Mouse (Mus musculus): ENCODE measurements around the gene 1300017J02Rik. TPM values are rescaled to one million over a fixed set of nuclear protein-coding genes. Genes with fewer than 3 reads are reported as not detected.

1300017J02Rik gene
- total RNA-seq, 2 experiments from 2014 or later: not detected

GRCm38 (mm10) chr9:103302239-103302638 is 2.6 kb downstream of the 1300017J02Rik start:
- no peak overlapping the region for H3K27ac ChIP-seq
- H3K4me3 ChIP-seq: no peak overlapping the region
- no peak for DNase-seq (ENCODE audit: extremely low spot score in 1 of 2, low spot score in 2 of 2)
- intact Hi-C loops (cut with DNase I): loop anchor here (1.0 to 10.0 kb wide), 3 partner anchors 77 to 387 kb away; no protein-coding TSS in a partner anchor
- TF ChIP-seq CTCF (IDR thresholded peaks at IDR 0.05): no peak

GRCm38 (mm10) chr9:103301086-103301485 is 3.8 kb downstream of the 1300017J02Rik start:
- Histone ChIP-seq H3K4me3 (no peak overlapping the region), H3K27ac (no peak overlapping the region)
- no peak for TF ChIP-seq CTCF (IDR thresholded peaks at IDR 0.05)
- intact Hi-C loops (cut with DNase I): loop anchor here (10.0 kb wide), 1 partner anchor 386 kb away; no protein-coding TSS in a partner anchor
- no peak for DNase-seq (ENCODE audit: extremely low spot score in 1 of 2, low spot score in 2 of 2)

- DNase-seq (ENCODE audit: extremely low spot score in 1 of 2, low spot score in 2 of 2): no peak
- no peak overlapping the region for H3K4me3 ChIP-seq
- no peak for TF ChIP-seq CTCF (IDR thresholded peaks at IDR 0.05)
- intact Hi-C loops (cut with DNase I): no loop called here
- H3K27ac ChIP-seq: no peak overlapping the region
Observed at GRCm38 (mm10) chr9:103294507-103294906, 10.4 kb downstream of the 1300017J02Rik start.

- Histone ChIP-seq H3K4me3 (no peak overlapping the region), H3K27ac (no peak overlapping the region)
- intact Hi-C loops (cut with DNase I): no loop called here
- no peak for DNase-seq (ENCODE audit: extremely low spot score in 1 of 2, low spot score in 2 of 2)
- no peak for TF ChIP-seq CTCF (IDR thresholded peaks at IDR 0.05)
Observed at GRCm38 (mm10) chr9:103288489-103289180, 16.2 kb downstream of the 1300017J02Rik start.

- intact Hi-C loops (cut with DNase I): no loop called here
- no peak for TF ChIP-seq CTCF (IDR thresholded peaks at IDR 0.05)
- no peak for DNase-seq (ENCODE audit: extremely low spot score in 1 of 2, low spot score in 2 of 2)
Observed at GRCm38 (mm10) chr9:103287840-103288488, 16.9 kb downstream of the 1300017J02Rik start.

GRCm38 (mm10) chr9:103286901-103287422 is 17.9 kb downstream of the 1300017J02Rik start:
- DNase-seq (ENCODE audit: extremely low spot score in 1 of 2, low spot score in 2 of 2): no peak
- intact Hi-C loops (cut with DNase I): no loop called here
- no peak for TF ChIP-seq CTCF (IDR thresholded peaks at IDR 0.05)
- Histone ChIP-seq H3K4me3 (no peak overlapping the region), H3K27ac (no peak overlapping the region)

More at GRCm38 (mm10) chr9:103287840-103288488, 16.9 kb downstream of the 1300017J02Rik start:
- Histone ChIP-seq H3K27ac (no peak overlapping the region), H3K4me3 (no peak overlapping the region)

GRCm38 (mm10) chr9:103286396-103286795 is 18.5 kb downstream of the 1300017J02Rik start:
- no peak overlapping the region for H3K27ac ChIP-seq
- TF ChIP-seq CTCF (IDR thresholded peaks at IDR 0.05): no peak
- H3K4me3 ChIP-seq: no peak overlapping the region
- intact Hi-C loops (cut with DNase I): no loop called here
- DNase-seq (ENCODE audit: extremely low spot score in 1 of 2, low spot score in 2 of 2): no peak

- no peak for DNase-seq (ENCODE audit: extremely low spot score in 1 of 2, low spot score in 2 of 2)
- no peak overlapping the region for H3K27ac ChIP-seq
- intact Hi-C loops (cut with DNase I): no loop called here
- no peak for TF ChIP-seq CTCF (IDR thresholded peaks at IDR 0.05)
- no peak overlapping the region for H3K4me3 ChIP-seq
Observed at GRCm38 (mm10) chr9:103276876-103277275, 28.0 kb downstream of the 1300017J02Rik start.

GRCm38 (mm10) chr9:103275676-103276075 is 29.2 kb downstream of the 1300017J02Rik start:
- Histone ChIP-seq H3K27ac (no peak overlapping the region), H3K4me3 (no peak overlapping the region)
- intact Hi-C loops (cut with DNase I): no loop called here
- DNase-seq (ENCODE audit: extremely low spot score in 1 of 2, low spot score in 2 of 2): no peak
- no peak for TF ChIP-seq CTCF (IDR thresholded peaks at IDR 0.05)

- intact Hi-C loops (cut with DNase I): no loop called here
- no peak overlapping the region for H3K4me3 ChIP-seq
Observed at GRCm38 (mm10) chr9:103274819-103275218, 30.1 kb downstream of the 1300017J02Rik start.

GRCm38 (mm10) chr9:103271104-103271503 is 33.8 kb downstream of the 1300017J02Rik start:
- intact Hi-C loops (cut with DNase I): no loop called here

More at GRCm38 (mm10) chr9:103274819-103275218, 30.1 kb downstream of the 1300017J02Rik start:
- TF ChIP-seq CTCF (IDR thresholded peaks at IDR 0.05): no peak
- no peak overlapping the region for H3K27ac ChIP-seq
- no peak for DNase-seq (ENCODE audit: extremely low spot score in 1 of 2, low spot score in 2 of 2)

GRCm38 (mm10) chr9:103265778-103266177 is 39.1 kb downstream of the 1300017J02Rik start:
- no peak overlapping the region for H3K4me3 ChIP-seq
- no peak overlapping the region for H3K27ac ChIP-seq
- intact Hi-C loops (cut with DNase I): no loop called here
- TF ChIP-seq CTCF (IDR thresholded peaks at IDR 0.05): no peak
- DNase-seq (ENCODE audit: extremely low spot score in 1 of 2, low spot score in 2 of 2): no peak

More at GRCm38 (mm10) chr9:103271104-103271503, 33.8 kb downstream of the 1300017J02Rik start:
- TF ChIP-seq CTCF (IDR thresholded peaks at IDR 0.05): no peak
- no peak for DNase-seq (ENCODE audit: extremely low spot score in 1 of 2, low spot score in 2 of 2)
- no peak overlapping the region for H3K4me3 ChIP-seq
- H3K27ac ChIP-seq: no peak overlapping the region
